Mouse (Mus musculus): Measurements from ENCODE around the gene Vti1a.

GRCm38 (mm10) chr19:55469301-55470051, 153.4 kb downstream of the Vti1a start:
- TF ChIP-seq CTCF (IDR thresholded peaks at IDR 0.05; ENCODE audit: low read depth) = no peak
- no peak for TF ChIP-seq EP300 (optimal IDR thresholded peaks at IDR 0.05)

Data from stomach, postnatal 0 days (tissue).